Mouse (Mus musculus): Measurements from ENCODE around the gene Raver2.

GRCm38 (mm10) chr4:101185216-101185615 is 116.4 kb downstream of the Raver2 start:
- TF ChIP-seq MAFK (IDR thresholded peaks at IDR 0.05; ENCODE audit: insufficient read depth, low read depth, low read length), result no peak
- no peak for TF ChIP-seq ZNF384 (IDR thresholded peaks at IDR 0.05; ENCODE audit: low read depth, low read length)
- TF ChIP-seq ZC3H11A (IDR thresholded peaks at IDR 0.05; ENCODE audit: borderline replicate concordance, low read depth, low read length), result no peak
